Mouse (Mus musculus): ENCODE data around the gene Cap2. TPM values are rescaled to one million over a fixed set of nuclear protein-coding genes. Genes with fewer than 3 reads are reported as not detected.

Gene Cap2
- polyA plus RNA-seq, 1 experiment from 2014 or later, result 5.7 TPM

DNA sequence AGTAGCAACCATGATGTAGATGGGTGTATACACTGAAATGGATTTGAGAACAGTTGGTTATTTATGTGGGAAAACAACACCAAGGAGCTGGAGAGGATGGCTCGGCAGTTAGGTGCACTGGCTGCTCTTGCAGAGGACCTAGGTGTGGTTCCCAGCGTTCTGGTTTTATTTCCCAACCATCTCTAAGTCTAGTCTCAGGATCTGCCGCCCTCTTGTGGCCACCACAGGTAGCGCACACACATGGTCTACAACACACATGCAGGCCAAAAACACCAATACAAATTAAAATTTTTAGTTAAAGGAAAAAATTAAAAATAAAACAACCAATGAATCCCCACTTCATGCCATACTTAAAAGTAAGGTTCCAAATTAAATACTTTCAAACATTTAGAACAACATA, 140.7 kb downstream of the Cap2 start:
- no peaks in the 10 kb centered on the region for H3K9me3 ChIP-seq (ENCODE audit: control insufficient read depth, low read length)
- ATAC-seq (ENCODE audit: low read depth), result no peak
- H3K4me3 ChIP-seq (ENCODE audit: low read depth, low read length), result no peak overlapping the region
- no peak overlapping the region for H3K9ac ChIP-seq (replicated peaks; ENCODE audit: low read depth, low read length)
- H3K36me3 ChIP-seq (ENCODE audit: control insufficient read depth, insufficient read depth, low read length), result no peaks in the 10 kb centered on the region
- H3K27ac ChIP-seq (ENCODE audit: low read depth, low read length), result no peak overlapping the region
- H3K4me1 ChIP-seq (ENCODE audit: control insufficient read depth, insufficient read depth, low read length), result no peaks in the 10 kb centered on the region
- no peaks in the 10 kb centered on the region for H3K27me3 ChIP-seq (ENCODE audit: control insufficient read depth, insufficient read depth, low read length)
- H3K4me2 ChIP-seq (ENCODE audit: low read depth, low read length), result no peak overlapping the region
- WGBS, result 88% methylated on average over 4 of the region's 4 CpGs

DNA sequence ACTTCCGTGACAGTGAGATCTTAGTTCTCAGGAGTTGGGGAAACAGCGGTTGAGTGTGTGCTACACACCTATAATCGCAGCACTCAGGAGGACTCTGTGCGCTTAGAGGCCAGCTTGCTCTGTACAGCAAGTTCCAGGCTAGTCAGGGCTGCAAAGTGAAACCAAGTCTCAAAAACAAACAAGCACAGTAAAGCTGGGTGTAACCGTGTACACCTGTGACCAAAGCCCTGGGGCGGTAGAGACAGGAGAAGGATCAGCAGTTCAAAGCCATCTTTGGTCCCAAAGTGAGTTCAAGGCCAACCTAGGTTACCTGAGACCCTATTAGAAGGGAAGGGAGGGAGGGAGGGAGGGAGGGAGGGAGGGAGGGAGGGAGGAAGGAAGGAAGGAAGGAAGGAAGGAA, 142.5 kb downstream of the Cap2 start:
- 93% methylated on average over 6 of the region's 6 CpGs for WGBS
- no peak for ATAC-seq (ENCODE audit: low read depth)
- Histone ChIP-seq H3K4me3 (ENCODE audit: low read depth, low read length) (no peak overlapping the region), H3K9me3 (ENCODE audit: control insufficient read depth, low read length) (no peaks in the 10 kb centered on the region), H3K9ac (replicated peaks; ENCODE audit: low read depth, low read length) (no peak overlapping the region), H3K4me2 (ENCODE audit: low read depth, low read length) (no peak overlapping the region), H3K27me3 (ENCODE audit: control insufficient read depth, insufficient read depth, low read length) (no peaks in the 10 kb centered on the region), H3K27ac (ENCODE audit: low read depth, low read length) (no peak overlapping the region), H3K36me3 (ENCODE audit: control insufficient read depth, insufficient read depth, low read length) (no peaks in the 10 kb centered on the region), H3K4me1 (ENCODE audit: control insufficient read depth, insufficient read depth, low read length) (no peaks in the 10 kb centered on the region)

DNA sequence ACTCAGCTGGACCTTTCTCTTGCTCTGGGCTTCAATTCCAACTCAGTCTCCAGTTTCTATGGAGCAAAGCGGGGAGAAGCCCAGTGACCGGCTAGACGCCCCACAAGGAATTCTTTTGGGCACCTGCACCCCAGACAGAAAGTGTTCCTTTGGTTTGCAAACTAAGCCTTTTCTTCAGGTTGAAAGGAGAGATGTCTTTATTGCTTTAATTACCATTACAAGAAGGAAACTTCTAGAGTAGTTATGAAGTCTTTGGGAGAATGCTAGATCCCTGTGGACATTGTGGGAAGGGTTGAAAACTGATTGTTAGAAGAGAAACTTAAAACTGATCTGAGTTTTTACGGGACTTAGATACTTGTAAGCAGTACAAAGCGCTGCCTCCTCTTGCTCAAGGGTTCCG, 143.8 kb downstream of the Cap2 start:
- WGBS, result 51% methylated on average over 6 of the region's 6 CpGs

DNA sequence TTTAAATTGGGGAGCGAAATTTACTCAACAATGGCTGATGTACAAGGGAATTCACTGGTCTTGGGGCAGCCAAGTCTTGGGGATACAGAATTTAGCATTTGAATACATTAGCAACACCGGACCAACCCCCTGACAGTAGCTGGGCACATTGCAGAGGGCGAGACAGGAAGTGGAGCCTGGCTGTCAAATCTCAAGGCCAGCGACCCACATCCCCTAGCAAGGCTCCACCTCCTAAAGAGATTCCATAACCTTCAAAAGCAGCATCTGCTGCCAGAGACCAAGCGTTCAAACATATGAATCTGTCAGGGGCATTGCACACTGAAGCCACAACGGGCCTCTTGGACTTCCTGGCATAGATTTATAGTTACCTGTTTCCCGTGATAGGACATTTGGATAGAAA, 150.2 kb downstream of the Cap2 start:
- 88% methylated on average over 7 of the region's 7 CpGs for WGBS
- ATAC-seq (ENCODE audit: low read depth), result no peak
- no peaks in the 10 kb centered on the region for H3K9me3 ChIP-seq (ENCODE audit: control insufficient read depth, low read length)
- no peak overlapping the region for H3K9ac ChIP-seq (replicated peaks; ENCODE audit: low read depth, low read length)
- H3K27ac ChIP-seq (ENCODE audit: low read depth, low read length), result no peak overlapping the region
- H3K4me2 ChIP-seq (ENCODE audit: low read depth, low read length), result no peak overlapping the region
- H3K27me3 ChIP-seq (ENCODE audit: control insufficient read depth, insufficient read depth, low read length), result no peaks in the 10 kb centered on the region
- H3K4me1 ChIP-seq (ENCODE audit: control insufficient read depth, insufficient read depth, low read length), result no peaks in the 10 kb centered on the region
- no peak overlapping the region for H3K4me3 ChIP-seq (ENCODE audit: low read depth, low read length)
- H3K36me3 ChIP-seq (ENCODE audit: control insufficient read depth, insufficient read depth, low read length), result no peaks in the 10 kb centered on the region

More for the DNA sequence above, 143.8 kb downstream of the Cap2 start:
- no peak overlapping the region for H3K27ac ChIP-seq (ENCODE audit: low read depth, low read length)
- H3K9me3 ChIP-seq (ENCODE audit: control insufficient read depth, low read length), result no peaks in the 10 kb centered on the region
- H3K4me3 ChIP-seq (ENCODE audit: low read depth, low read length), result no peak overlapping the region
- H3K4me2 ChIP-seq (ENCODE audit: low read depth, low read length), result no peak overlapping the region
- H3K27me3 ChIP-seq (ENCODE audit: control insufficient read depth, insufficient read depth, low read length), result no peaks in the 10 kb centered on the region
- H3K4me1 ChIP-seq (ENCODE audit: control insufficient read depth, insufficient read depth, low read length), result no peaks in the 10 kb centered on the region
- H3K36me3 ChIP-seq (ENCODE audit: control insufficient read depth, insufficient read depth, low read length), result no peaks in the 10 kb centered on the region
- no peak overlapping the region for H3K9ac ChIP-seq (replicated peaks; ENCODE audit: low read depth, low read length)
- no peak for ATAC-seq (ENCODE audit: low read depth)

DNA sequence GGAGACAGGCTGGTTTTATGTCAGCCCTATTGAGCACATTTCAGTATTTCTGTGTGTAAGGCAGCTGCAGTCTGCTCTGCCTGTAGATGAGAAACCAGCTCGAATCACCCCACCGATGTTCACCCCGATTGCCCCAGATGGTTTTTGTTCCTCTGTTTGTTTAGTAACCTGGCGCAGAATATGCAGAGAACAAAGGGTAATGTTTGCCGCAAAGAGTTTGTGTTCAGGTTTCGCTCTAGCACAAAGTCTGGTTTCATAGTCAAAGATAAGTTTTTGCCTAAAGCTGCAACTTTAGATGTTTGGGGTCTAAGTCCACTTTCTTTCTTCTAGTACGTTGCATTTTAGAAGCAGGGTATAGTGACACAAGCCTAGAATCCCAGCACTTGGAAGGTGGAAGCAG, 151.0 kb downstream of the Cap2 start:
- WGBS, result 87% methylated on average over 7 of the region's 7 CpGs
- Histone ChIP-seq H3K4me2 (ENCODE audit: low read depth, low read length) (no peak overlapping the region), H3K9ac (replicated peaks; ENCODE audit: low read depth, low read length) (no peak overlapping the region), H3K9me3 (ENCODE audit: control insufficient read depth, low read length) (no peaks in the 10 kb centered on the region), H3K27me3 (ENCODE audit: control insufficient read depth, insufficient read depth, low read length) (no peaks in the 10 kb centered on the region), H3K4me3 (ENCODE audit: low read depth, low read length) (no peak overlapping the region), H3K27ac (ENCODE audit: low read depth, low read length) (no peak overlapping the region), H3K4me1 (ENCODE audit: control insufficient read depth, insufficient read depth, low read length) (no peaks in the 10 kb centered on the region), H3K36me3 (ENCODE audit: control insufficient read depth, insufficient read depth, low read length) (no peaks in the 10 kb centered on the region)
- ATAC-seq (ENCODE audit: low read depth), result no peak

DNA sequence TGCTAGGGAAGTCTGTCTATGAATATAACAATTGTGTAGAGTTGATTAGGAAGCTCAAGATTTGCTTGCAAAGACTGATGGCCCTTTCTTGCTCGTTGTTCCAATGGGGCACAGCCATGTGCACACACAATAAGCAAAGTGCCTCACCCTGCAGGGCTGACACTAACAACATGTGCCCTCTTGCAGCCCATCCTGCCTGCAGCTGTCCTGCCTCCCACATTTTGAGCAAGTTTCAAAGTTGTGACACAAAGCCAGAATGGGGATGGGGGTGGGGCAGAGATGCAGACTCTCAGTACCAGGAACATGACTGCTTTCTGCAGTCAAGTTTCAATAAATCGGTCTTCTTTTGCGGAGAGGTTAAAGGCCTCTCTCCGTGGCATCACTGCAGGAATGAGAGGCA, 152.0 kb downstream of the Cap2 start:
- no peak overlapping the region for H3K27ac ChIP-seq (ENCODE audit: low read depth, low read length)
- no peak overlapping the region for H3K4me2 ChIP-seq (ENCODE audit: low read depth, low read length)
- no peaks in the 10 kb centered on the region for H3K27me3 ChIP-seq (ENCODE audit: control insufficient read depth, insufficient read depth, low read length)
- no peaks in the 10 kb centered on the region for H3K9me3 ChIP-seq (ENCODE audit: control insufficient read depth, low read length)
- H3K36me3 ChIP-seq (ENCODE audit: control insufficient read depth, insufficient read depth, low read length), result no peaks in the 10 kb centered on the region
- ATAC-seq (ENCODE audit: low read depth), result no peak
- H3K4me1 ChIP-seq (ENCODE audit: control insufficient read depth, insufficient read depth, low read length), result no peaks in the 10 kb centered on the region
- 24% methylated on average over 4 of the region's 4 CpGs for WGBS
- H3K9ac ChIP-seq (replicated peaks; ENCODE audit: low read depth, low read length), result no peak overlapping the region
- no peak overlapping the region for H3K4me3 ChIP-seq (ENCODE audit: low read depth, low read length)

DNA sequence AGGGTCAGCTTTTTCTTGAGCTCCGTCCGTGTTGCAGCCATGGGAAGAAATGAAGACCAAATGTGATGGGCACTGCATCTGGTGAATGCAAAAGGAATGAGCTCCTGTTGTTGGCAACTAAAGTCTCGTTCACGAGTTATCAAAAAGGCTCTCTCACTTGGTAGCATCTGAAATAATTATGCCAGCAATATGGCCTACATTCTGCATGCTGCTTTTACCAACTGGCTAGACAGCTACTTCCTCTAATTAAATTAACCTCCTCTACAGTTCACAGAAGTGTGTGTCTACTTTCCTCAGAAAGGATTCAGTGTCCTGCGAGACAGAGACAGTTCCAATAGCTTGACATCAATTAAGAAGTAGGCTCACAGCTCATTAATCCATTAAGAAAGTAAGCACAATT, 152.9 kb downstream of the Cap2 start:
- Histone ChIP-seq H3K27me3 (ENCODE audit: control insufficient read depth, insufficient read depth, low read length) (no peaks in the 10 kb centered on the region), H3K4me3 (ENCODE audit: low read depth, low read length) (no peak overlapping the region), H3K4me2 (ENCODE audit: low read depth, low read length) (no peak overlapping the region), H3K9me3 (ENCODE audit: control insufficient read depth, low read length) (no peaks in the 10 kb centered on the region), H3K27ac (ENCODE audit: low read depth, low read length) (no peak overlapping the region), H3K9ac (replicated peaks; ENCODE audit: low read depth, low read length) (no peak overlapping the region), H3K4me1 (ENCODE audit: control insufficient read depth, insufficient read depth, low read length) (no peaks in the 10 kb centered on the region), H3K36me3 (ENCODE audit: control insufficient read depth, insufficient read depth, low read length) (no peaks in the 10 kb centered on the region)
- WGBS, result 83% methylated on average over 5 of the region's 5 CpGs
- ATAC-seq (ENCODE audit: low read depth), result no peak

DNA sequence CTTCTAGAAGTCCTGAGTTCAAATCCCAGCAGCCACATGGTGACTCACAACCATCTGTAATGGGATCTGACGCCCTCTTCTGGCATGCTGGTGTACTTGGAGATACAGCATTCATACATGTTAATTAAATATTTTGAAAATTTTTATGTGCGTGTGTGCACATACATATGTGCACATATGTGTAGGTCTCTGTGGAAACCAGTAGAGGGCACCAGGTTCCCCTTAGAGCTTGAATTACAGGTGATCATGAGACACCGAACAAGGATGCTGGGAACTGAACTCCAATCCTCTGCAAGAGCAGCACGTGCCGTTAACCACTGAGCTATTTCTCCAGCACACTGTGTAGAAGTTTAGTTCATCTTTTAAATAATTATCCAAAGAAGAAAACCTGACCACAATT, 157.6 kb downstream of the Cap2 start:
- WGBS, result 91% methylated on average over 5 of the region's 5 CpGs
- no peak overlapping the region for H3K27ac ChIP-seq (ENCODE audit: low read depth, low read length)
- no peak overlapping the region for H3K9ac ChIP-seq (replicated peaks; ENCODE audit: low read depth, low read length)

DNA sequence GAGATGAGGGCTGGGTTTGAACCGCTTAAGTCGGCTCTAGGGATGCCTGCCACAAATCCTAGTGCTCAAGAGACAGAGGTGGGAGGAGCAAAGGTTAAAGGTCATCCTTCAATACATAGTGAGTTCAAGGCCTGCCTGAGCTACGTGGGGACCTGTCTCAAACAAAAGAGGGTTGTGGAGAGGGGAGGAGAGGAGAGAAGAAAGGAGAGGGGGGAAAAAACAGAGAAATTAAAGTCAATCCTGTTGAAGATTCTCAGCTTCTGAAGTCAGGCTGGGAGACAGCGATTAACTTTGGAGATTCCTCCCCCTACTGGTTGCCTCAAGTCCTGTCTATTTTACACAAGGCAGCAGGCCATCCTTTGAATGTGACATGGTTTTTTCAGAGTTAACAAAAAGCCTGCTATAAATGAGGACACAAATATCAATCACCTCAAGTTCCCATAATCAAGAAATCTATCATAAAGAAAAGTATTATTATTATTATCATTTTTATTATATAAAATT, 161.9 kb downstream of the Cap2 start:
- H3K27me3 ChIP-seq (ENCODE audit: control insufficient read depth, insufficient read depth, low read length), result no peaks in the 10 kb centered on the region
- H3K4me3 ChIP-seq (ENCODE audit: low read depth, low read length), result no peak overlapping the region
- H3K4me1 ChIP-seq (ENCODE audit: control insufficient read depth, insufficient read depth, low read length), result no peaks in the 10 kb centered on the region
- H3K4me2 ChIP-seq (ENCODE audit: low read depth, low read length), result no peak overlapping the region
- no peak overlapping the region for H3K9ac ChIP-seq (replicated peaks; ENCODE audit: low read depth, low read length)
- WGBS, result 33% methylated on average over 4 of the region's 4 CpGs
- no peak for ATAC-seq (ENCODE audit: low read depth)
- H3K9me3 ChIP-seq (ENCODE audit: control insufficient read depth, low read length), result no peaks in the 10 kb centered on the region
- H3K27ac ChIP-seq (ENCODE audit: low read depth, low read length), result no peak overlapping the region
- no peaks in the 10 kb centered on the region for H3K36me3 ChIP-seq (ENCODE audit: control insufficient read depth, insufficient read depth, low read length)

More for the DNA sequence above, 157.6 kb downstream of the Cap2 start:
- ATAC-seq (ENCODE audit: low read depth), result no peak
- no peak overlapping the region for H3K4me2 ChIP-seq (ENCODE audit: low read depth, low read length)
- H3K36me3 ChIP-seq (ENCODE audit: control insufficient read depth, insufficient read depth, low read length), result no peaks in the 10 kb centered on the region
- no peak overlapping the region for H3K4me3 ChIP-seq (ENCODE audit: low read depth, low read length)
- no peaks in the 10 kb centered on the region for H3K27me3 ChIP-seq (ENCODE audit: control insufficient read depth, insufficient read depth, low read length)
- no peaks in the 10 kb centered on the region for H3K9me3 ChIP-seq (ENCODE audit: control insufficient read depth, low read length)
- no peaks in the 10 kb centered on the region for H3K4me1 ChIP-seq (ENCODE audit: control insufficient read depth, insufficient read depth, low read length)

Data from neural tube, embryonic 14.5 days (tissue).